ENCODE assay signal across 18 mouse cellular contexts in genomic region chr12:9807406-9807805, GRCm38 (mm10).
"Had no signal": no experiment of that assay in that cellular context is flagged by ENCODE, and none has a peak within 500 bp of the region (broad histone marks: within the 10 kb centered on the region; RNA-seq: fewer than 3 reads in every experiment).

No protein-coding gene starts in this region.

- H3K4me1 ChIP-seq: limb, embryonic 13.5 days; liver, embryonic 13.5 days; lung, embryonic 15.5 days; midbrain, embryonic 12.5 days; midbrain, embryonic 15.5 days; neural tube, embryonic 12.5 days; neural tube, embryonic 15.5 days; stomach, embryonic 15.5 days had no signal

- ATAC-seq: midbrain, embryonic 15.5 days had no signal

- DNase-seq: kidney, postnatal 25 days; layer of hippocampus, adult 9-11 months; liver; liver, embryonic 13.5 days; right cerebral cortex, postnatal 25 days; spleen, adult 18-20 months; thymus, postnatal 25 days had no signal

- H3K9ac ChIP-seq: limb, embryonic 13.5 days; liver, embryonic 13.5 days; lung, embryonic 15.5 days; midbrain, embryonic 12.5 days; midbrain, embryonic 15.5 days; neural tube, embryonic 12.5 days; neural tube, embryonic 15.5 days; stomach, embryonic 15.5 days had no signal

- H3K9me3 ChIP-seq: limb, embryonic 10.5 days; limb, embryonic 13.5 days; liver, embryonic 13.5 days; lung, embryonic 15.5 days; midbrain, embryonic 12.5 days; midbrain, embryonic 15.5 days; neural tube, embryonic 12.5 days; neural tube, embryonic 15.5 days; stomach, embryonic 15.5 days had no signal

- H3K27me3 ChIP-seq: limb, embryonic 13.5 days; liver, embryonic 13.5 days; lung, embryonic 15.5 days; midbrain, embryonic 12.5 days; midbrain, embryonic 15.5 days; neural tube, embryonic 12.5 days; neural tube, embryonic 15.5 days; stomach, embryonic 15.5 days had no signal

- H3K27ac ChIP-seq: kidney, postnatal 0 days; layer of hippocampus, adult 2 months; limb, embryonic 10.5 days; limb, embryonic 13.5 days; liver, embryonic 13.5 days; lung, embryonic 15.5 days; macrophage; midbrain, embryonic 12.5 days; midbrain, embryonic 15.5 days; neural tube, embryonic 12.5 days; neural tube, embryonic 15.5 days; stomach, embryonic 15.5 days had no signal

- H3K4me3 ChIP-seq: layer of hippocampus, adult 2 months; limb, embryonic 10.5 days; limb, embryonic 13.5 days; liver, embryonic 13.5 days; lung, embryonic 15.5 days; midbrain, embryonic 12.5 days; midbrain, embryonic 15.5 days; neural tube, embryonic 12.5 days; neural tube, embryonic 15.5 days; stomach, embryonic 15.5 days had no signal

- H3K4me2 ChIP-seq: limb, embryonic 13.5 days; liver, embryonic 13.5 days; lung, embryonic 15.5 days; midbrain, embryonic 12.5 days; midbrain, embryonic 15.5 days; neural tube, embryonic 12.5 days; neural tube, embryonic 15.5 days; stomach, embryonic 15.5 days had no signal

- H3K36me3 ChIP-seq: limb, embryonic 10.5 days; limb, embryonic 13.5 days; liver, embryonic 13.5 days; lung, embryonic 15.5 days; midbrain, embryonic 12.5 days; midbrain, embryonic 15.5 days; neural tube, embryonic 12.5 days; neural tube, embryonic 15.5 days; stomach, embryonic 15.5 days had no signal
